ENCODE assay signal across 8 mouse cellular contexts in the genomic region with DNA sequence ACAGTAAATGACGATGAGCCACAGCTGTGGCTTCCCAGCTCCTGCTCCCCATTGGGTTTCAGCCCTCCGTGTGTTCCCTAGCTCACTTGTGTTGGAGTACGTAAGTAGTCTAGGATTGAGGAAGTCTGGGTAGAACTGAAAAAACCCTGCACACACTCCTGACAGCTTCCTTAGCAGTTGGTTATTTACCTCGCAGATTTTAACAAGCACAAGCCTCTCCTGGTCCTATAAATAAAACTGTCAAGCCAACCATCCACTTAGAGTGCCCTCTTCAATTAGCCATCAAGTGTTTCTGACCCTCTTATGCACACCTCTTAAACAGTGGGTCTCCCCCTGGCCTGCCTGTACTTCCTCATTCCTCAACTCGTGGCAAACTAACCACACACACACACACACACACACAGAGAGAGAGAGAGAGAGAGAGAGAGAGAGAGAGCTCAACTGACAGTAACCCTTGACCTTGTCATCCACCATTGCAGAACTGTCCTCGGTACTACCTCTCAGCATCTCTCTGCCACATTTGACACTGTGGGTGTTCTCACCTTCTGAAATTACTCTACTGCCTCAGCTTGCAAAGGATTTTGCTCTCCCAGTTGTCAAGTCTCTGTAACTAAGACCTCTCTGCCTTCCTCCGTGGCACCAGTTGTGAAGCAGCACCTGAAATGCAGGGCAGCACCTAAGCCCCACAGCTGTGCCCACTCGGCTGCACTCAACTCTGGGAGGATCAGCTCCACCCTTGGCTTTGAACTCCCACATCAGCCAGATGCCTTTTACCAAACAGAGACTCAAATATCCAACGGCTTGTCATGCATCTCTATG. TPM values are rescaled to one million over a fixed set of nuclear protein-coding genes. Genes with fewer than 3 reads are reported as not detected.
A peak's percentile ranks its signal among the peaks of the same experiment; 100 is the strongest.
DNase-seq lines count a peak whose midpoint lies in the region; ATAC-seq and TF ChIP-seq lines count a peak whose summit lies in the region.

No protein-coding gene starts in this region.

- H3K4me2 ChIP-seq in forebrain, embryonic 16.5 days (ENCODE audit: low read length): peak overlapping the region; percentile 93
- H3K4me2 ChIP-seq in limb, embryonic 14.5 days (replicated peaks; ENCODE audit: low read depth, low read length, severe bottlenecking): peak overlapping the region; percentile 94
- peak overlapping the region; percentile 93 for H3K4me2 ChIP-seq in midbrain, embryonic 16.5 days (ENCODE audit: low read length)

- H3K9me3 ChIP-seq in forebrain, embryonic 16.5 days (ENCODE audit: control insufficient read depth, low read length): 0 out of 2 replicates have a peak, but pooled peaks cover 2% of the 10 kb centered on the region
- H3K9me3 ChIP-seq in limb, embryonic 14.5 days (ENCODE audit: control insufficient read depth, low read length): no peaks in the 10 kb centered on the region
- H3K9me3 ChIP-seq in midbrain, embryonic 16.5 days (replicated peaks; ENCODE audit: control insufficient read depth, low read length, poor library complexity, severe bottlenecking): no peaks in the 10 kb centered on the region

- DNase-seq in layer of hippocampus, adult 11-12 months (ENCODE audit: low spot score): peak; percentile 16
- DNase-seq in layer of hippocampus, postnatal 36 days: no peak
- no peak for DNase-seq in limb, embryonic 14.5 days (ENCODE audit: low spot score)
- peak; percentile 66 for DNase-seq in thymus, postnatal 4 days
- DNase-seq in frontal cortex, postnatal 25 days (ENCODE audit: low spot score in 2 of 2): no peak
- DNase-seq in layer of hippocampus, adult 9-10 months (ENCODE audit: low spot score): no peak

- ATAC-seq in forebrain, embryonic 16.5 days: no peak
- ATAC-seq in limb, embryonic 14.5 days (ENCODE audit: low FRiP score, low read depth): no peak
- no peak for ATAC-seq in midbrain, embryonic 16.5 days

- no peaks in the 10 kb centered on the region for H3K27me3 ChIP-seq in forebrain, embryonic 16.5 days (replicated peaks; ENCODE audit: control insufficient read depth, insufficient read depth, low read length)
- H3K27me3 ChIP-seq in limb, embryonic 14.5 days (ENCODE audit: control insufficient read depth, insufficient read depth, low read length): no peaks in the 10 kb centered on the region
- H3K27me3 ChIP-seq in midbrain, embryonic 16.5 days (ENCODE audit: control insufficient read depth, insufficient read depth, low read depth, low read length): no peaks in the 10 kb centered on the region

- TF ChIP-seq POLR2A in limb, embryonic 14.5 days (IDR thresholded peaks at IDR 0.05; ENCODE audit: borderline replicate concordance, extremely low read depth, insufficient read depth, insufficient read length): no peak

- no peaks in the 10 kb centered on the region for H3K36me3 ChIP-seq in forebrain, embryonic 16.5 days (ENCODE audit: control insufficient read depth, insufficient read depth)
- H3K36me3 ChIP-seq in limb, embryonic 14.5 days (ENCODE audit: control insufficient read depth, insufficient read depth, low read length): peaks cover 5% of the 10 kb centered on the region; the same call in 1 of the 2 replicates
- H3K36me3 ChIP-seq in midbrain, embryonic 16.5 days (ENCODE audit: control insufficient read depth, insufficient read depth, low read length): no peaks in the 10 kb centered on the region

- no peak overlapping the region for H3K27ac ChIP-seq in forebrain, embryonic 16.5 days (ENCODE audit: low read length)
- no peak overlapping the region for H3K27ac ChIP-seq in limb, embryonic 14.5 days (replicated peaks; ENCODE audit: low read depth, low read length)
- H3K27ac ChIP-seq in midbrain, embryonic 16.5 days (ENCODE audit: low read length): peak overlapping the region; percentile 85

- no peak overlapping the region; the same call in 1 of the 2 replicates for H3K9ac ChIP-seq in forebrain, embryonic 16.5 days (replicated peaks; ENCODE audit: low read depth, low read length)
- peak overlapping the region; percentile 89; the same call in 1 of the 2 replicates for H3K9ac ChIP-seq in limb, embryonic 14.5 days (ENCODE audit: low read depth, low read length, severe bottlenecking)
- peak overlapping the region; percentile 95; the same call in 1 of the 2 replicates for H3K9ac ChIP-seq in midbrain, embryonic 16.5 days (ENCODE audit: low read depth, low read length)

- no peak overlapping the region for H3K4me3 ChIP-seq in forebrain, embryonic 16.5 days (replicated peaks; ENCODE audit: low read length)
- peak overlapping the region; percentile 88; the same call in 1 of the 2 replicates for H3K4me3 ChIP-seq in limb, embryonic 14.5 days (replicated peaks; ENCODE audit: low read length)
- H3K4me3 ChIP-seq in midbrain, embryonic 16.5 days (ENCODE audit: low read depth, low read length): peak overlapping the region; percentile 97

- H3K4me1 ChIP-seq in forebrain, embryonic 16.5 days (replicated peaks; ENCODE audit: control insufficient read depth, insufficient read depth, low read length): peaks cover 18% of the 10 kb centered on the region
- H3K4me1 ChIP-seq in limb, embryonic 14.5 days (ENCODE audit: control insufficient read depth, insufficient read depth, low read length): peaks cover 14% of the 10 kb centered on the region; the same call in 1 of the 2 replicates
- H3K4me1 ChIP-seq in midbrain, embryonic 16.5 days (ENCODE audit: control insufficient read depth, insufficient read depth, low read length): peaks cover 17% of the 10 kb centered on the region

- WGBS in forebrain, embryonic 16.5 days: 78% methylated on average over 9 of the region's 9 CpGs
- 54% methylated on average over 9 of the region's 9 CpGs for WGBS in limb, embryonic 14.5 days
- WGBS in midbrain, embryonic 16.5 days: 72% methylated on average over 9 of the region's 9 CpGs

RNA-seq across cellular contexts. Expression of gene Atp13a3, which starts 15.7 kb away (rescaled TPM):
- total RNA-seq in layer of hippocampus, postnatal 36 days (2021): 10 to 100 TPM; 70.7 to 72.1 TPM
- 8.3 and 9.6 TPM in 2 replicates for polyA plus RNA-seq in forebrain, embryonic 16.5 days (2015; fragmentation: Nextera tagmentation; extraction: Ambion mirVana)
- polyA plus RNA-seq in limb, embryonic 14.5 days (2012; rRNA removed): 31.8 and 36.8 TPM in 2 replicates
- polyA plus RNA-seq in limb, embryonic 14.5 days (2014; fragmentation: Nextera tagmentation; extraction: Ambion mirVana): 14.7 and 15.4 TPM in 2 replicates
- 7.5 and 8.3 TPM in 2 replicates for polyA plus RNA-seq in midbrain, embryonic 16.5 days (2015; fragmentation: Nextera tagmentation; extraction: Ambion mirVana)

Comparison
In these comparisons a context has a peak if more than half of its experiments do, and no peak if none do; other contexts are left out.
1. DNase-seq: peak in layer of hippocampus, adult 11-12 months (single experiment) and thymus, postnatal 4 days (single experiment); none in layer of hippocampus, postnatal 36 days (0 of 2), limb, embryonic 14.5 days (single experiment), frontal cortex, postnatal 25 days (0 of 2) and layer of hippocampus, adult 9-10 months (single experiment).
2. Peak in every context shown above with its lines, with median percentiles within 50 percentile points of each other: H3K4me2 ChIP-seq.